Mouse (Mus musculus) adrenal gland, postnatal 4 days (tissue): Measurements from ENCODE around the gene Zfp174. TPM values are rescaled to one million over a fixed set of nuclear protein-coding genes. Genes with fewer than 3 reads are reported as not detected.

Source experiments
- DNase-seq, 2 experiments: peaks; one replicate each; pipeline ENCODE4 v3.0.0; 2021 to 2022; ENCODE audit warnings: low spot score in 2 of 2, mixed read lengths in 2 of 2
- total RNA-seq, 2 experiments: library from RNA; stranded (reverse); gene quantifications; 2 replicates each; pipeline ENCODE4 v1.2.3; 2021

Zfp174 gene
- total RNA-seq, 2 experiments from 2014 or later = 24.7 to 27.1 TPM

GRCm38 (mm10) chr16:3876346-3876745 is 29.3 kb downstream of the Zfp174 start:
- DNase-seq = no peak

- DNase-seq = peak; percentile 90
Observed at GRCm38 (mm10) chr16:3884201-3885064, 37.4 kb downstream of the Zfp174 start, which contains the start of the genes Zfp597 and Gm20695. TSS of gene Zfp597 (minus strand) at chr16:3884561. TSS of gene Gm20695 (plus strand) at chr16:3884648.

- DNase-seq = no peak
Observed at GRCm38 (mm10) chr16:3885065-3885670, 38.1 kb downstream of the Zfp174 start.

GRCm38 (mm10) chr16:3891621-3892295 is 44.7 kb downstream of the Zfp174 start:
- DNase-seq = no peak

GRCm38 (mm10) chr16:3893739-3894138 is 46.7 kb downstream of the Zfp174 start:
- no peak for DNase-seq

- no peak for DNase-seq
Observed at GRCm38 (mm10) chr16:3895173-3895792, 48.2 kb downstream of the Zfp174 start.

GRCm38 (mm10) chr16:3896046-3896445 is 49.0 kb downstream of the Zfp174 start:
- DNase-seq = no peak

GRCm38 (mm10) chr16:3896553-3896952 is 49.5 kb downstream of the Zfp174 start:
- DNase-seq = no peak

GRCm38 (mm10) chr16:3907471-3907870 is 60.4 kb downstream of the Zfp174 start:
- DNase-seq = no peak

Other genes starting within 250 kb of the Zfp174 start
- gene Mefv, start 129.2 kb upstream of the Zfp174 start, total RNA-seq = under 1 TPM in 1 of 2 experiments, not detected in 1; 0.08 TPM
- gene Zfp263, start 103.2 kb upstream of the Zfp174 start, total RNA-seq = 10 to 100 TPM; 33.0 to 33.8 TPM
- not detected for gene Olfr15, start 16.4 kb upstream of the Zfp174 start, total RNA-seq
- 10 to 100 TPM; 71.6 to 77.2 TPM for gene Naa60, start 25.1 kb downstream of the Zfp174 start, total RNA-seq
- gene Zfp597, start 37.3 kb downstream of the Zfp174 start, total RNA-seq = 10 to 100 TPM; 19.4 to 24.5 TPM
- 1 to 10 TPM; 1.0 to 1.5 TPM for gene Gm20695, start 37.4 kb downstream of the Zfp174 start, total RNA-seq
- gene 1700037C18Rik, start 61.4 kb downstream of the Zfp174 start, total RNA-seq = 1 to 10 TPM; 4.7 to 4.8 TPM
- 10 to 100 TPM; 24.5 to 25.3 TPM for gene Cluap1, start 61.5 kb downstream of the Zfp174 start, total RNA-seq
- gene Nlrc3, start 129.4 kb downstream of the Zfp174 start, total RNA-seq = 1 to 10 TPM; 4.3 to 4.7 TPM
- 10 to 100 TPM; 28.0 to 31.0 TPM for gene Slx4, start 156.5 kb downstream of the Zfp174 start, total RNA-seq
- gene Dnase1, start 189.7 kb downstream of the Zfp174 start, total RNA-seq = under 1 TPM in 1 of 2 experiments, not detected in 1; 0.39 TPM
- 100 to 1,000 TPM; 156 to 159 TPM for gene Trap1, start 230.6 kb downstream of the Zfp174 start, total RNA-seq